Mouse (Mus musculus) stomach, embryonic 14.5 days (tissue): Measurements from ENCODE around the gene Mat2a. TPM values are rescaled to one million over a fixed set of nuclear protein-coding genes. Genes with fewer than 3 reads are reported as not detected.

Experiments used
- ATAC-seq: fragments of 200-750 bp; cut with Nextera tagmentation; 2 replicates; pipeline ENCODE4 v1.8.0; 2017; ENCODE audit warnings: low read depth, moderate TSS enrichment; ENCODE audit not compliant: insufficient number of reproducible peaks, insufficient read depth, low FRiP score
- H3K27ac ChIP-seq: fragments of 300-500 bp; sonication (generic); 2 replicates; pipeline ENCODE4 v1.5.1; 2014; ENCODE audit warnings: mild to moderate bottlenecking, low read length, moderate library complexity, mixed read lengths
- H3K27me3 ChIP-seq: fragments of 300-500 bp; sonication (generic); 2 replicates; pipeline ENCODE4 v1.6.1; 2014; ENCODE audit warnings: low read length, control low read depth, mixed read lengths; ENCODE audit not compliant: control insufficient read depth, insufficient read depth
- H3K36me3 ChIP-seq: fragments of 300-500 bp; sonication (generic); 2 replicates; pipeline ENCODE4 v1.6.1; 2014; ENCODE audit warnings: mild to moderate bottlenecking, control low read depth, low read length, moderate library complexity, mixed read lengths; ENCODE audit not compliant: control insufficient read depth, insufficient read depth
- H3K4me1 ChIP-seq: fragments of 300-500 bp; sonication (generic); 2 replicates; pipeline ENCODE4 v1.6.1; 2014; ENCODE audit warnings: low read length, control low read depth, mixed read lengths; ENCODE audit not compliant: control insufficient read depth, insufficient read depth
- H3K4me2 ChIP-seq: fragments of 300-500 bp; sonication (generic); replicated peaks from 2 replicates; pipeline ENCODE4 v1.6.1; 2014; ENCODE audit warnings: low read depth, low read length, control low read depth
- H3K4me3 ChIP-seq: fragments of 300-500 bp; sonication (generic); 2 replicates; pipeline ENCODE4 v1.5.1; 2014; ENCODE audit warnings: low read depth, low read length, control low read depth
- H3K9ac ChIP-seq: fragments of 300-500 bp; sonication (generic); replicated peaks from 2 replicates; pipeline ENCODE4 v1.6.1; 2014; ENCODE audit warnings: low read depth, mild to moderate bottlenecking, control low read depth, low read length, moderate library complexity, mixed read lengths
- H3K9me3 ChIP-seq: fragments of 300-500 bp; sonication (generic); 2 replicates; pipeline ENCODE4 v1.6.1; 2016; ENCODE audit warnings: low read depth, low read length, control low read depth; ENCODE audit not compliant: control insufficient read depth
- WGBS: fragments of 180-500 bp; shearing (Covaris S2); extraction: QIAGEN DNeasy Blood & Tissue Kit; methylation state at CpG from one replicate; pipeline ENCODE4 v1.1.7; 2014; 5-methylcytosine and 5-hydroxymethylcytosine counted together
- polyA plus RNA-seq: library from polyadenylated mRNA; unstranded; fragments of >200 nt; fragmentation: Nextera tagmentation; extraction: Ambion mirVana; gene quantifications from 2 replicates; pipeline ENCODE4 v1.2.1, GENCODE M21; 2014

Mat2a gene
- polyA plus RNA-seq, result 333 and 352 TPM in 2 replicates

DNA sequence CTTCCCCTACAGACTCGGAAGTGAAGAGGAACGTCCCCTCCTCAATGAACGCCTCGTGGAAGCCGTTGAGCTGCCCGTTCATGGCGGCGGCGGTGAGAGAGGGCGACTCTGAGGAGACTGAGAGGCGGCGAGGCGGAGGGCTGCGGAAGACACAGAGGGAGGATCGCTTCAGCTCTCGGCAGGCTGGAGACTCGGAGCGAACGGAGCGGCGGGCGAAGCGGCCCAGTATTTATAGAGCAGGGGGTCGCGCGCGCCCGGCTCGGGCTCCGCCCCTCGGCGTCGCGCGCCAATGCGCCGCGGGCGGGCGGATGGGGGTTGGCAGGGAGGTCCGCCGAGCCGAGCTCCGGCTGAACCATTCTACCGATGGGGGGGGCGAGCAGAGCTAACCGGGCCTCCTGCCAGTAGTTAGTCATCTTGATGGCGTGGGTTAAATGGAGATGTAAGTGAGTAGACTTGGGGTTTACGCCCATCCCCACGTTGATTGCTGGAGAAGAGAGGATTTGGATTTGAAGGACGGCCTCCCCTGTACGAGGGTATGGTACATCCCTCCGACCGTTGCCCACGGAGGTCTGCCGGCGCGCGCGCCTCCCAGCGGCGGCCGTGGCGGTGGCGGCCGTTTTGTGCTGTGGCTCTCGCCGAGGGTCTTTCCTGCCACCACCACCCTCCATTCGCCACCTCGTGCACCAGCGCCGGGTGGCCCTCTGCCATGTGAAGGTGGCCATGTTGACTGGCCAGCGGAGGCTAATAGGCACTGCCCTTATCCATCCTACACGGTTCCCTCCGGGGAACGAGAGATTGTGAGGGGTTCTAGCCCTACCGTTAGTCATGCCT is at the start of gene Mat2a:
Gene Mat2a (minus strand): TSS at position 204 of the 831 bp plus-strand sequence.
- peaks cover 16% of the 10 kb centered on the region; the same call in 1 of the 2 replicates for H3K4me1 ChIP-seq
- WGBS, result under 1% methylated on average over 69 of the region's 77 CpGs
- peaks cover 28% of the 10 kb centered on the region for H3K36me3 ChIP-seq
- peak within 1 kb of the TSS; percentile 59 for H3K4me3 ChIP-seq
- H3K27ac ChIP-seq, result peak within 1 kb of the TSS; percentile 97
- peak within 1 kb of the TSS; percentile 91 for H3K4me2 ChIP-seq
- H3K27me3 ChIP-seq, result no peaks in the 10 kb centered on the region
- ATAC-seq, result peak; percentile 89
- H3K9me3 ChIP-seq, result no peaks in the 10 kb centered on the region
- H3K9ac ChIP-seq, result peak within 1 kb of the TSS; percentile 82

DNA sequence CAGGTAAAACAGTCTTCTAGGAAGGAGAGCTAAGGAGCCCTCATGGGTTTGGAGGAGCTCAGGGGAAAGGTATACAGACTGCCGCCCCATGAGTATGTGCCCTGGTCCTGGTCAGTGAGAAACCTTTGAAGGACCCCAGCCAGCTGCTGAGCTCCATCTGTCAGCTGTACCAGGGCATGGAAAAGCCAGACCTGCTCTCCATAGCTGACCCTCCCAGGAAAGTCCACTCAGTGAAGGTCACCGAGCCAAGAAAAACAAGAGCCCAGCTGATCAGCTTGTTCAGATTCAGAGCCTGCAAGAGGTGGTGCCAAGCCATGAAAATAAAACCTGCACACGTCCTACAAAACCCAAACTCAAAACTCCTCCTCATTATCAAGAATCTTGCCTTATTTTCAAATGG is 49.5 kb upstream of the Mat2a start:
- no peak overlapping the region for H3K4me3 ChIP-seq
- 52% methylated on average over 3 of the region's 3 CpGs for WGBS
- H3K9ac ChIP-seq, result no peak overlapping the region
- H3K4me2 ChIP-seq, result no peak overlapping the region
- H3K27me3 ChIP-seq, result no peaks in the 10 kb centered on the region
- no peaks in the 10 kb centered on the region for H3K9me3 ChIP-seq
- no peaks in the 10 kb centered on the region for H3K4me1 ChIP-seq
- ATAC-seq, result no peak
- no peak overlapping the region for H3K27ac ChIP-seq
- H3K36me3 ChIP-seq, result no peaks in the 10 kb centered on the region

DNA sequence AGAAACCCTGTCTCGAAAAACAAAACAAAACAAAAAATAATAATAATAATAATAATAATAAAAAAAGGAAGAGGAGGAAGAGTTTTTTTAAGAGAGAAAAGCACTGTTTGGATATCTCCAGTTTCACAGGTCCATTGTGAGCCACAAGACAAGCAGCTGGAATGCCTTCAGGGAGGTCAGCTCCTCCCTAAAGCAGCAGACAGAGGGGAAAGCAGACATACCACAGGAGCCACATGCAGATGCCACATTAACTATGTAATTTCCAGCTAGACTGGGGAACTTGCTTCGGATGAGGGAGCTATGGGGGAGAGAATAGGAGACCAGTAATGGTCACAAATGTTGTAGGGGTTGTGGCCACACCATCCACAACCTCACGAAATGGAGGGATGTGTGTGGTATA is 47.9 kb upstream of the Mat2a start:
- Histone ChIP-seq H3K27me3 (no peaks in the 10 kb centered on the region), H3K36me3 (no peaks in the 10 kb centered on the region), H3K9me3 (no peaks in the 10 kb centered on the region), H3K4me2 (no peak overlapping the region), H3K4me1 (no peaks in the 10 kb centered on the region), H3K9ac (no peak overlapping the region), H3K4me3 (no peak overlapping the region), H3K27ac (no peak overlapping the region)
- WGBS, result 58% methylated on average over 3 of the region's 3 CpGs
- ATAC-seq, result no peak

DNA sequence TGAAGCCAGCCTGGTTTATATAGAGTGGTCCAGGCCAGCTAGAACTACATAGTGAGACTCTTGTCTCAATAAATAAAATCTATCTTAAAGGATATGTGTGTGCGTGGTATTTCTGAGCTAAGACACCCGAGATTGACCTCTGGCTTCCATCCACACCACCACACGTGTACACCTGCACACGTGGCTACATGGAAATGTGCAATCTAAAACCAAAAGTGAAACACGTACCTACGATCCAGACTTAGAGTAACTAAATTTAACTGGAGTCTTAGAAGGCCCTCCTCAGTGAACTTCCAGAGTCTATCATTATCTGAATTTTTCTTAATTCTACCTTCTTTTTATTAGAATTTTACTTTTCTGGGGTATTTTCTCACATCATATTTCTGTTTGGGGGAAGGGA is 46.9 kb upstream of the Mat2a start:
- Histone ChIP-seq H3K36me3 (no peaks in the 10 kb centered on the region), H3K9me3 (no peaks in the 10 kb centered on the region)
- ATAC-seq, result no peak

DNA sequence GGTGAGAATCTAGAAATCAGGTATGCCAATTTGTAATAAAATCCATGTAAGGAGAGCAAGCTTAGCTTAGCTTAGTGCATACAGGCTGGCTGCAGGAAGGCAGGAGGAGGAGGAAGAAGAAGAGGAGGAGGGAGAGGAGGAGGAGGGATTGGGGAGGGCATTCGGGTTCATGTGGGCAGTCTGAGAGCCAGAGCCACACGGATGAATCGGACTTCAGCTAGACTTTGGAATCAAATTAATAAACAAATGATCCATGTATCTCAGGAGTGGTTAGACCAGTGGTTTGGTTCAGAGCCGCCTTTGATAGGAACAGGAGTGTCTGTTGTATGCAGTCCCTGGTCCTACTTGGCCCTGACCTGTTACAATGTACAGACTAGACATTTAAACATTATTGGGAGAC is 45.5 kb upstream of the Mat2a start:
- H3K36me3 ChIP-seq, result no peaks in the 10 kb centered on the region
- no peak overlapping the region for H3K27ac ChIP-seq
- no peaks in the 10 kb centered on the region for H3K4me1 ChIP-seq
- ATAC-seq, result no peak
- no peaks in the 10 kb centered on the region for H3K9me3 ChIP-seq
- no peak overlapping the region for H3K4me2 ChIP-seq
- H3K4me3 ChIP-seq, result no peak overlapping the region
- 49% methylated on average over 4 of the region's 4 CpGs for WGBS
- H3K27me3 ChIP-seq, result no peaks in the 10 kb centered on the region
- H3K9ac ChIP-seq, result no peak overlapping the region

More for the DNA sequence above, 46.9 kb upstream of the Mat2a start:
- no peaks in the 10 kb centered on the region for H3K4me1 ChIP-seq
- H3K4me2 ChIP-seq, result no peak overlapping the region
- no peak overlapping the region for H3K9ac ChIP-seq
- no peak overlapping the region for H3K27ac ChIP-seq
- H3K27me3 ChIP-seq, result no peaks in the 10 kb centered on the region
- H3K4me3 ChIP-seq, result no peak overlapping the region
- WGBS, result 91% methylated on average over 6 of the region's 6 CpGs

DNA sequence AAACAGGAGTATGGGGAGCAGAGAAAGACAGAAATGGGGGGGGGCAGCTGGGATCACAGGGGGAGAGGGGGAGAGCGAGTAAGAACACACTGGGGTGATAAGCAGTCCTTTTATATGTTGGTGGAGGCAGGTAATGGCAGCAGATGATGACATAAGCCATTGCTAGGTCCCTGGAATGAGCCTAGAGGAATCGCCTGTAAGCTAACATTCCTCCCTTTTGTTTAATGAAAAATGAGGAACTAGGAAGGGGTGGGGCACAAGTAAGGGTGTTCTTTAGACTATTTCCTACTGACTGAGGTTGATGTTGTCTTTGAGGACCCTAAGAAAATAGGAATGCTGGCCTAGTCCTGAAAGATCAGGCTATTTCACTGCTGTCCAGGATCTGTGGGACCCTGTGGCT is 42.8 kb upstream of the Mat2a start:
- Histone ChIP-seq H3K4me1 (no peaks in the 10 kb centered on the region), H3K4me3 (no peak overlapping the region), H3K4me2 (no peak overlapping the region), H3K27ac (no peak overlapping the region), H3K27me3 (no peaks in the 10 kb centered on the region), H3K36me3 (no peaks in the 10 kb centered on the region), H3K9me3 (no peaks in the 10 kb centered on the region), H3K9ac (no peak overlapping the region)
- ATAC-seq, result no peak
- WGBS, result 65% methylated on average over 2 of the region's 2 CpGs

DNA sequence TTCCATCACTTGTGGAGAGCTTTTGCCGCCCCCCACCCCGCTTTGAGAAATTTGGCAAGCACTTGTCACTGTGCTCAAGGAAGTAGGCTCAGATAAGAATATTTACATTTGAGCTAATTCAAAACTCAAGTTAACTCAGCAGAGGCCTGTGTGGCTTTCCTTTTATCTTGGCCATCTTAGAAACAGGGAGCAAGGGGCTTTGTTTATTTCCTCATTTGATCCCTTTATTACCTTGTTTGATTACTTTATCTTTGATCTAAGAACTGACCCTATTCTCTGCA is 41.0 kb upstream of the Mat2a start:
- no peaks in the 10 kb centered on the region for H3K36me3 ChIP-seq
- no peak overlapping the region for H3K9ac ChIP-seq
- H3K27ac ChIP-seq, result no peak overlapping the region
- H3K9me3 ChIP-seq, result no peaks in the 10 kb centered on the region
- 77% methylated on average over 2 of the region's 2 CpGs for WGBS
- no peaks in the 10 kb centered on the region for H3K27me3 ChIP-seq
- H3K4me1 ChIP-seq, result no peaks in the 10 kb centered on the region
- no peak overlapping the region for H3K4me3 ChIP-seq
- no peak overlapping the region for H3K4me2 ChIP-seq
- ATAC-seq, result no peak

DNA sequence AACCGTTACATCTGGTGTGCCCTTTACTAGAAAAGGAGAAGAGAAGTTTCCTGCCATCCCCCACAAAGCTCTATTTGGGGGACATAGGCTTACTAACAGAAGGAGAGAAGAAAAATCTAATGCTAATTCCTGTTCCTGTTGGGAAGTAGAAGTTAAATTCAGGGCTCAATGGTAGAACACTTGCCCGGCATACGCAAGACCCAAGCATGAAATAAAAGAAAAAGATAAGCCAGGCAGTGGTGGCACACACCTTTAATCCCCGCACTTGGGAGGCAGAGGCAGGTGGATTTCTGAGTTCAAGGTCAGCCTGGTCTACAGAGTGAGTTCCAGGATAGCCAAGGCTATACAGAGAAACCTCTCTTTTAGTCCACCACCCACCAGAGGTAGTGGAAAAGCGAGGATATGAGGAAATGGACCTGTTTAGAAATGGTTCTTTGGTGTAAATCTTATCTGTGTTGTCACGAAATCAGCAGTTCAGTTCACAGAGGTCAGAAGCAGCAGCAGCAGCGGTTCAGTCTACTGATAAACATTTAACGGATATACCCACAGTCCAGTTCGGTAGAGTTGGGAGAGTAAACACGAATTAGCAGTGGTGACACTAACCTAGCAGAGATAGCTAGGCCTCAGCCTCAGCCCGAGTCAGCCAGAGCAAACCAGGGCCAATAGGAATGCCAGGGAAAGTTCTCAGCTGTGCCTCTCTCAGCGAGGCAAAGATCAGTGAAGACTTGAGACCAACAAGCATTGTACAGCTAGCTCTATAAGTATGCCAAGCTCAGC is 40.5 kb upstream of the Mat2a start:
- ATAC-seq, result no peak

More for the DNA sequence above, 40.5 kb upstream of the Mat2a start:
- H3K9ac ChIP-seq, result no peak overlapping the region
- H3K9me3 ChIP-seq, result no peaks in the 10 kb centered on the region
- no peak overlapping the region for H3K4me3 ChIP-seq
- no peaks in the 10 kb centered on the region for H3K4me1 ChIP-seq
- 84% methylated on average over 12 of the region's 12 CpGs for WGBS
- no peaks in the 10 kb centered on the region for H3K36me3 ChIP-seq
- H3K4me2 ChIP-seq, result no peak overlapping the region
- H3K27ac ChIP-seq, result no peak overlapping the region
- H3K27me3 ChIP-seq, result no peaks in the 10 kb centered on the region
